Mouse (Mus musculus) cerebellum, postnatal 10 days (tissue): ENCODE measurements around the gene Cyp2c23.

Experiments used
- DNase-seq, 2 experiments: peaks; one replicate each; pipeline ENCODE4 v3.0.0; 2021; ENCODE audit warnings: mixed read lengths in 2 of 2

Gene Cyp2c23

DNA sequence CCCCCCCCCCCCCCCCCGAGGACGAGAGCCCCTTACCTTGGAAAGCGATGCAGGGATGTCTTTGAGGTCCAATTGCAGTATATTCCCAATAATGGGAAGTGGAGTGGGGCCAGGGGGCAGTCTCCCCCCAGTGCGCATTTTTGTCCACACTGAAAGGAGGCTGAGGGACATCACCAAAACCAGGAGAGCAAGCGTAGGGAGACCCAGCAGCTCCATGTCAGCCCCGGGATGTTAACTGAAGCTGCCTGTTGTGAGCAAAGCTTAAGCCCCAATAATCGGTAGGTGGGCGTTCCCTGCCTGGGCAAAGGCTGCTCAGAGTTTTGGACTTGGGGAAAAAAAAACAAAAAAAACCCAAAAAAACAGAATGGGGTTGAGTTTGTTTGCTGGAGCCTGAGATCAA is at the start of gene Cyp2c23:
Cyp2c23 (minus strand) TSS at position 237 of the 400 bp plus-strand sequence.
- no peak for DNase-seq

DNA sequence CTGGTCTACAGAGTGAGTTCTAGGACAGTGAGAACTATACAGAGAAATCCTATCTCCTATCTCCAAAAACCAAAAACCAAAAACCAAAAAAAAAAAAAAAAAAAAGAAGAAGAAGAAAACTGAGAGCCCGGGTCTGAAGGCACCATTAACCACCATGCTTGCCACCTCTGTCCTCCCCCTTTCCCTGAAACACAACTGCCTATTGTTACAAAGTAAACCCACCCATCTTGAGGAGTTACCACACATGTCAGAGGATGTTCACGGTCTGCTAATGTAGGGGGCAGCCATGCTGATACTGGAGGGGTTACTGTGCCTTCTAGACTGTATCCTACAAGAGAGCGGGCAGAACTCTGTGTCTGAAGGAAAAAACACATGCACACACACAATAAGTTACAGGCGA is 48.0 kb upstream of the Cyp2c23 start:
- DNase-seq, result no peak

DNA sequence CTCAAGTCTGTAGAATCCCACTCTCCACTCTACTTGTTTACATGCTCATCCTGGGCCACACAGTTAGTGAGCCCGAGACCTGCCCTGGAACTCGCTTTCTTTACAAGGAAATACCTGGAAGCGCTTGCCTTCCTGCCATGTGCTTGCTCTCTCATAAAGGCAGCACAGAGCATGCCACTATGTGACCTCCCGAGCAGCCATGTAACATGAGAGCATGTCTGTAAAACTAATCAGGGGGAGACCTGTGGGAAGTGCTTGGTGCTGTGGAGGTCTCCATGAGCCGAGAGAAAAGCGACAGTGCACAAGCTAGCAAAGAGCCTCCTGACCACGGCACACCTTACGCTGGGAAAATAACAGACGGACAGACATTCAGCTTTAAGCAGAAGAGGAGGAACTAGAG is 47.4 kb upstream of the Cyp2c23 start:
- no peak for DNase-seq

DNA sequence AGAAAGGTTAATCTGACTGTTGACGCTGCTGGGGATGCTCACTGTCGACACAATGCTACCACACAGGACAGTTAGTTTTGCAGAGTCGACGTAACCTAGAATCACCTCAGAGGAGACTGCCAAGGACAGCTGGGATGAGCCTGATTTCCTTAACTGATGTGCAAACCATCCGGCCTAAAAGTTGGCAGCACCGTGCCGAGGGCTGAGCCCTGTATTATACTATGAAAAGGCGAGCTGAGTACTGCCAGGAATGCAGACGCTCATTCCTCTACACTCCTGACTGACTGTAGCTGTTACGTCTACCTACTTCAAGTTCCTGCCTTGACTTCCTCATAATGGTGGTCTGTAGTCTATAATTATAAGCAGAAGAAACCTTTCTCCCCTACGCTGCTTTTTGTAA is 46.0 kb upstream of the Cyp2c23 start:
- DNase-seq, result no peak

DNA sequence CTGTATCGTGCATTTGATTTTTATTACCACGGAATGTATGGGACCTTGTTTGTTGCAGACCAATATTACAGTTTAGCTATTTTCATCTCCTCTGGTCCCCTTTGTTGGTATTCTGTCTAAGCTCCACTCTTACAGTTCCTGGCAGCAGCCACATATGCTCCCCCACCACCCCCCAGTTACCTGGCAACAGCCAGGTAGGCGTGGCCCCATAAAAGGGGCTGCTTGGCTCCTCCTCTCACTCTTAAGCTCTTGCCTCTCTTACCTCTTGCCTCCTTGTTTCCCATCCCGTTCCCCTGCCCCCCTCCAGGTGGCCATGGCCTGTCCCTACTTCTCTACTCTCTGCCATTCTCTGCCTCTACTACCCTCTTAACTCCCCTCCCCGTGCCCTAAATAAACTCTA is 42.2 kb upstream of the Cyp2c23 start:
- peak; percentile 7 to 16 for DNase-seq

DNA sequence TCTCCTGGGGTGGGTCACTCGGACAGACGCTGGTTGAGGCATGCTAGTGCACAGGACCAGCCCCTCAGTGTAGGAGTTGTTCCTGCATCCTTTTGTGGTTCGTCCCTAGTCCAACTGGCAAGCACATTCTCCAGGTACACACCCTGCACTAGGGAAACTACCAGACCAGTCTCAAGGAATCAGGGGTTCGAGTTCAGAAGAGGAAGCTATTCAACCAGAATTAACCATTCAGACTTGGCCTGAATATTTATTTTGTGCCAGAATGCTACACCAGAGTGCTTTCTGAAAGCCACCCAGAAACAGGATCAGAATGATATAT is 40.9 kb upstream of the Cyp2c23 start:
- no peak for DNase-seq

DNA sequence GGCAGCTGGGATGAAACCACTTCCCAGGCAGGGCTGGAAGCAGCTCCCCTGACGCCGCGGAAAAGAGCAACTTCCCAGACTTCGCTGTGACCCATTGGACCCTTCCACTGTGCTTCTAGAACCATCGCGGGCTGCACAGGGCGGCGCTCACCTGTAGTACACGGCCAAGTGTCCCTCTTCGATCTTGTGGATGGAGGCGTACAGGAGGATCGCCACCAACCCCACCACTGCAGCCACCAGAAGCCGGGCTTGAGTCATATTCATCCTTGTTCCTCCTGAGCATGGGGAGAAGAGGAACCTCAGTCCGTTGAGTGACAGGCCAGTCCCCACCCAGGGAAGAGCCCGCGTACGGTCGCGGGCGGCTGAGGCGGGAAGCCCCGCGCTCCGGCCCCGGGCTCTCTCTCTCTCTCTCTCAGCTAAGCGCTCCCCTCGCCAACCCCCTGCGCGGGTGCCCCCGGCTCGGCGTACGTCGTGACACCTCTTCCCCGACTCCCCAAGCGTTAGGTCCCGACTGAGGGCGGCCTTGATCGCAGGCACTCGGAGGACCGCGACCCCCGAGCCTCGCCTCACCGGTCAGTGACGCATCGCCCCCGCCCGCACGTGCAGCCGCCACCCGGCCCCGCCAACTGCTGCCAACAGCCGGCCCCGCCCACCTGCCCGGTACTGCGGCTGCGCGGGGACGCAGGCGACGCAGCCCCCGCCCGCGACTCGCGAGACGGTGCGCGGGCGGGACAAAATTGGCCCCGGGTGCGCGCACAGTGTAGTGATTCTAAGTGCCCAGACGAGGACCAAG is 40.3 kb upstream of the Cyp2c23 start, which contains the start of gene Erlin1:
Erlin1 (minus strand) TSS at position 665 of the 793 bp plus-strand sequence.
- peak; percentile 98 to 99 for DNase-seq

DNA sequence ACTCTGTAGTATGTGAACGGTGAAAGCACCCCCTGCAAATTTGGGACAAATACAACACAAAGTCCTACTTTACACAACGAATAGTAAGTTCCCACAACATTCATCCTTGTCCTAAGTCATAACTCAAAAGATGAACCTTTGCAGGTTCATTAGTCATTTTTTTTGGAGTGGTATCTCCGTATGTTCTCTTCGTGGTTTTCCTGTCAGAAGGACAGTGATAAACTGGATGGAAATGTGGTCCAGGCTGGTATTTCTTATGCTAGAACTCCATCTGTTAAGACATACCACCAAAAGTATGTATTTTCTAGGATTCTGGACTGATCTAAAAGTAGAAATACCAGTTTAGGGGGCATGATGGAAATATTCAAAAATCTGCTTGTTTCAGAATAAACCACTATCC is 39.2 kb upstream of the Cyp2c23 start:
- DNase-seq, result no peak

DNA sequence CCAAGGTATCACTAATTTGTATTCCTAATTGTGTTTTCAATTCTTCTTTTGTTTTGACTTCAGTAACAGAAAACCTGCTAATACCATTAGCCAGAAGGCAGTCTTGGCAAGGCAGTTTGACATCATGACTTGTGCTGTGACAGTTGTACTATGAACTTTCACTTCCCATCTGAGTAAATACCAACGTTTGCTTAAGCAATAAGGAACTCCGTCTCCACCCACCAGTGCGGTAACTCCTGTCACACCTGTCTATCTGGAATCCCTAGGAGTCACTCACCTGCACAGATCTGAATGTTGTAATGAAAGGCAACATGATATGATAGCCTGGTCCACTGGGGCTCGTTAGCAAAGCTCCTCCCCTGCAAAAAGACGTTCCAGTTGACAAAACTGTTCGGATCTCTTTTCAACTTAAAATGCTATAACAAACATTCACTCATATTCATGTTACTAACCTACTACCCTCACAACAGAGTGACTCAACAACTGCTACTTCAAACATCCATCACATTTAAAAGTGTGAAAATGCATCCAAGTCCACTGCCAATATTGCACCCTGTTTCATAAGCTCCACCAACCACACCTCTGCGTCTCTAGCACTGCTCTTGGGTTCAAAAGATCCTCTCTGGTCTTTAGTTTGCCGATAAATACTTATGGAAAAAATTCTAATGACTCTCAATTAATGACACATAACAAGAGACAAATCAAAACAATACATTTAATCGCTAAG is 38.5 kb upstream of the Cyp2c23 start:
- DNase-seq, result no peak

DNA sequence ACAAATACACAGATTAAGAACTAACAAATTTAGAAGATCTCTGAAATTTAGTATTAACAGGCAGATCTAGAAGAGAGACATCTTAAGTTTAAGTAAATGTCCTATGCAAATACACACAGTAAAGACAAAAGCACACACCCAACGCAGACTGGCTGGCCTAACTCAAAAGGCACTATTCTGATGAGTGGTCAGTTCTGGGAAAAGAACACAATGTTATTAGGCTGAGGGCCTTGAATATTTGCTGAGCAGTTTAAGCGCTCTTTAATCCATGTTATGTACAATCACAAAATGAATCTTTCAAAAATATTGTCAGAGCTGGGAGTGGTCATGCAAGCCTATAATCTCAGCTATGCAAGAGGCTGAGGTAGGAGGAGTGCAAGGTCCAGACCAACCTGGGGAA is 35.7 kb upstream of the Cyp2c23 start:
- DNase-seq, result no peak

DNA sequence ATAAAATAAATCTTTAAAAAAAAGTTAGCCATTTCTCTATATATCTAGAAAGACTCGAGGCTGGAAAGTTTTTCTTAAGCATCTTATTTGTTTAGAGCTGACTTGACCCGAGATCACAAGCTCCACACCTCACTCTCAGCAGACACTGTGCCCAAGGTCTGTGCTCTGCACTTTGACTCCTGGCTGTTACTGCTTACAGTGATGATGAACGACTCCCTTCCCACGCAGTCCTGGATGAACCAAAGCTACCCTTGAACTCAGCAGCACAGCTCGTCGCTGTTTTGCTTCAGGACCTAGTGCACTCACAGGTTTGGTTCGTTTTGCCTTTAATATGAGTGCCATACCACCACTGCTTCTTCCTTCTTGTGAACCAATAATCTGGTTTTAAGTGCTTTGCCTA is 34.8 kb upstream of the Cyp2c23 start:
- no peak for DNase-seq

DNA sequence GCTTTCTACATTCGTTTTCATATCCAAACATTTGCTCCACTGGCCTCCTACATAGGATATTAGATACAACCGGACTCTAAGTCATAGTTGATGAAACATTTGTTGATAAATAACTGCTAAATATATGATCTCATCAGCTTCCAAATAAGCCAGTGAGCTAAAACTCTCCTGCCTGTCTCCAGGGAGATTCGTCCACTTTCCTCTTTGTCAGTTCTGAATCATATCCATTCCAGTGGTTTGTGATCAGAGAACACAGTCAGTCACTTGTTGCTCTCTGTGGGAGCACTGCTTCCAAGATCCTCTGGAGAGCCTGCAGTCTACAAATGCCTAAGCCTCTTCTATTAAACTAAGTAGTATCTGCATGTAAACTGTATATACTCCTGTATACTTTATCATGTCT is 31.2 kb upstream of the Cyp2c23 start:
- no peak for DNase-seq

DNA sequence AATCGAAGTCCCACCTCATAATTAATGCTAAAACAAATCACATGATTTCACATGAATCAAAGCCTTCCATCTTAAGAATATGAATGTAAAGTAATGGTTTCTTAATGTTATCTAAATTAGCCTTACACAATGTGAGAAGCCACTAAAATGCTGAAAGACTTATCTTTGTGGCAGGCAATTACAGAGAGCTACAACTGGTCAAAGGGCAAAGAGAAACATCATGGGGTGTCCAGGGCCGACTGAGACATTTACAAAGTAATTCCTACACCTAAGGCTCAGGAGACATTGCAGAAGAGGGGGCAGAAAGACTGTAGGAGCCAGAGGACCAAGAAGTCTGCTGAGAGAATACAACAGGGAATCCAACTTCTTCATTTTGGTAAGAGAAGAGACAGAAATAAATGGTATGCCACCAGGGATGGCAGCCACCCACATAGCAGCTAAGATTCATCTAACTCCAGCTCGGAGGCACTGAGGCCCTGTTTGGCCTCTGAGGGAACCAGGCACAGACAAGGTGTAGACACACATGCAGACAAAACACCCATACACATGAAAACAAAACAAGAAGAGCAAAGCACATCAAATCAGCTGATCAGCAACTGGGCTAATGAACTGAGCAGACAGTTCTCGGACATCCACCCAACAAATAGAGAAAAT is 26.3 kb upstream of the Cyp2c23 start:
- DNase-seq, result no peak

DNA sequence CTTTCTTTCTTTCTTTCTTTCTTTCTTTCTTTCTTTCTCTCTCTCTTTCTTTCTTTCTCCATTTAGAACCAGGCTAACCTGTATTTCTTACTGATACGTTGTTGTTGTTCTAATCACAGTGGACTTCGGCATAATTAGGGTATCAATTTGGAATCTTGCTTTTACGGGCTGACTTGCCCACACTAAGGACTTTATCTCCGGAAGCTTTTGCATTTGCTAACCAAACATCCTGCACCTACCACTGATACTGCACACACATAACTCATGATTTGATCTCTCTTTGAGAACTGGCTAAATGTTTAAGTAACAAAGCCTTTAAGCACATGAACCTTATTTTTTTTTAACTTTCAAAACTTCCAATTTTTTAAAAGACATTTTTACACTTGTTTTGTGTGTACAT is 21.4 kb upstream of the Cyp2c23 start:
- no peak for DNase-seq

DNA sequence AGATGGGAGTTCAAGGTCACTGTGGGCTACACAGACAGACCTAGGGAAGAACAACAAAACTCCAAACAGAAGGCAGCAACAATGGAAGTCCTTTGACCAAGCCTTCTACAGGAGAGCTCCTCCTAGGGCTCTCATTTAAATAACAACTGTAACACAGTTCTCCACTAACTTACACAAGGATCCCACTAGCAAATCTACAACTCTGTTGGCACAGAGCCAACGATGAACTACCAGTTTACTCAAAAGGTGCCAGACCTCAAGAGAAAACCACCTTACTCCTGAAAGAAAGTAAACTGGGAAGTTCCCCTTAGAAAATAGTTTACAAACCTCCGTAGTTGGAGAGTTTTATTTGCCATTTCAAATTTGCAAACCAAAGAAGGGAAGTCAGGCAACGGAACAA is 20.3 kb upstream of the Cyp2c23 start:
- DNase-seq, result peak in 1 of 2 experiments; percentile 7

DNA sequence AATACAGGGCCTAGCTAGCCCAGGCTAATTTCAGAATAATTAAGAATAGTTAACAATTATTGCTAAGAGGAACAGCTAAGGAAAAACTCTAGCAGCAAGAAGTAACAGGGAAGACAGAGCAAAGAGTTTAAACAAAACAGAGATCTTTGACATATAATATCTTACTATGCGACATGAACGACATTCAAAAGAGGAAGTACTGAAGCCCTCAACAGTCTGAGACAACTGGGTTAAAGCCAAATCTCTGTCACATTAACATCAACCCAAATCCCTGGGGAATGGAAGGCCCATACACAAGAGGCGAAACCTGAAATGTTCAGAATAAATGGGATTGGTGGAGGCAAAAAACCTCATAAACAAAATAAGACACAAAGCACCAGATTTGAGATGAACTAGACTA is 16.8 kb upstream of the Cyp2c23 start:
- no peak for DNase-seq

DNA sequence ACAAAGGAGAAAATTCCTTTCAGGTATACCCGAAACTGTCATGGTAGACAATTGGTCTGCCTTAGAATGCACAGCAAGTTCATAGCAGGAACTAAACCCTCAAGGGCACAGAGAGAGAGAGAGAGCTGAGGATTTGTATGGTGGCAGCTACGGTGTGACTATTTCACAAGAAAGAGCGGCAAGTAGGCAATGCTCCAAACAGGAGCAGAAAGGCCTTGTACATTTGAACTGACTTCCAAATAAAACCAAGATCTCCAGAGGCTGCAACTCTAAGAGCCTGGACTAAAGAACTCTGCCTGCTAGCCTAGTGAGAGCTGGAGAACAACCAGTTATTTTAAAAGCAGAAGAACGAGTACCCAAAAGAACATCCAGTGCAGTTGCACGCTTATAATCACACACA is 13.1 kb upstream of the Cyp2c23 start:
- no peak for DNase-seq

DNA sequence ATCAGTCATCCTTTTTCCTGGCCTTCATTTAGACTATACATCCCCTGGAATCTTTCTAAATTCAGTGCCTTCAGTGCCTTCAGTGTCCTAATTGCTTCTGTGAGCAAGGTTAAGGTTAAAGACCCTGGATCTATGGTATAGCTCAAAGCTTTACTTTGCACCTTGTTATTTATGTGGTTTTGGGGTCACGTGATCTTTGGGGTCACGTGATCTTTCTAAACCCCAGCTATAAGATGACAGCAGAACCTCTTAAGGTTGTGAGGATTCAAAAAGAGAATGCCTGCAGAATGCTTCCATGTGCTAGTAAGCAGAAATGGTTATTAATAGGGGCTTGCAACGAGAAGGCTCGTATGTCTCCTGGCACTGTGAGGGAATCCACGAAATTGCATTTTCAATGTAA is 4.4 kb upstream of the Cyp2c23 start:
- no peak for DNase-seq

DNA sequence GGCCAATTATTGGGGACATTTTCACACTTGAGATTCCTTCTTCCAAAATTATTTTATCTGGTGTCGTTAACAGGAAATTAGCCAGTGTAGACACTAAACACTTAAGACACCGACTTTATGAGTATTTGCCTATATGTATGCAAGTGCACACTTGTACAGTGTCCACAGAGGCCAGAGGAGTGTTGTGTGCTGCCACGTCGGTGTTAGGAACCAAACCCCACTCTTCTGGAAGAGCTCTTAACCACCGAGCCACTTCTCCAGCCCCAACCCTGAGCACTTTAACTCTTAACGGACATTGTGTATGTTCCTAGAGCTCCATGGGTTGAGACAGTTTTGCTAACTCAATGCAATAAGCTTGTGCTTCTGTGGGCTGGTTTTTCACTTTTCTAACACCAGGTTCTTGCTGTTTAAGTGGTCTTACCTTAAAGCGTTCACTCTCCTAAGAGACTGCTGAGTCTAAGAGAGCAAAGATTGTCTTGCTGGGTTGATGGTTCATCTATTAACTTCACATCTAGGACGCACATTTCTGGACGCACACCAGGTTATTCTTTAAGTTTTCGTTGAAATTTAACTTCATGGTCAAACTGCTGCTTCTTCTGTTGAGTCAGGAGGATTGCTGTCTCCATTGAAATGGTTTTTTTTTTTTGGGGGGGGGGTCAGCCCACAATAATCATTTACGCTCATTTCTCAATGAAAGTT is 3.2 kb upstream of the Cyp2c23 start:
- DNase-seq, result no peak

DNA sequence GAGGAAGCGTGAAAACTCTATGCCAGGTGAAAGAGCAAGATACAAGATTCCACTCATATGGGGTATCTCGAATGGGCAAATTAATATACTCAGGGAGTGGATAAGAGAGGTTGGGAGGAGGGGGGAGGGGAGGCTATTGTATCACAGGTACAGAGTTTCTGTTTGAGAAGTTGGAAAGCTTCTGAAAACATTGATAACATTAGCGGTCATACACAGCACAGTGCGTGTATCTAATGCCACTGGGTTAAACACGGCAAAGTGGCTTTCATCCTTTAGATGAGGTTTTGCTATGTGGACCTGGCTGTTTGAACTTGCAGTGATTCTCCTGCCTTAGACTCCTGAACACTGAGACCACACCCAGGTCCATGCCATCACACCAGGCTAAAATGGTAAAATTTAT is 1.0 kb upstream of the Cyp2c23 start:
- no peak for DNase-seq

DNA sequence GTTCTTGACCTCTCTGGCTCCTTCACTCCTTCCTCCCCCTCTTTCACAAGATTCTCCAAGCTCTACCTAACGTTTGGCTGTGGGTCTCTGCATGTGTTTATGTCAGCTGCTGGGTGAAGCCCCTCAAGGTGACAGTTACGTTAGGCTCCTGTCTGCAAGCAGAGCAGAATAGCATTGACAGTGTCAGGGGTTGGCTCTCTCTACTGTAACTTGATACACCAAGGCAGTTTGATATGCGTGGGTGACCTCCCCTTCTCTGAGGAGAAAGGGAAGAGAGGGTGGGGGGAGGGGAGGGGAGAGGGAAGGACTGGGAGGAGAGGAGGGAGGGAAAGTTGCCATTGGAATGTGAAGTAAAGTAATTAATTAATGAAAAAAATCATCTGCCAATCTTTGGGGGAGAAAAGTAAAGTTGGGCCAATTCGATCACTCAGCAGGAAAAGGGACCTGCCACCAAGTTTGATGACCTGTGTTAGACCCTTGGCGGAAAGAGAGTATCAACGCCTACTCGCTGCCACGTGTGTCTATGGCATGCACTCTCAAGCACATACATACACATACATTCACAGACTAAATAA is 2.0 kb downstream of the Cyp2c23 start:
- DNase-seq, result no peak

DNA sequence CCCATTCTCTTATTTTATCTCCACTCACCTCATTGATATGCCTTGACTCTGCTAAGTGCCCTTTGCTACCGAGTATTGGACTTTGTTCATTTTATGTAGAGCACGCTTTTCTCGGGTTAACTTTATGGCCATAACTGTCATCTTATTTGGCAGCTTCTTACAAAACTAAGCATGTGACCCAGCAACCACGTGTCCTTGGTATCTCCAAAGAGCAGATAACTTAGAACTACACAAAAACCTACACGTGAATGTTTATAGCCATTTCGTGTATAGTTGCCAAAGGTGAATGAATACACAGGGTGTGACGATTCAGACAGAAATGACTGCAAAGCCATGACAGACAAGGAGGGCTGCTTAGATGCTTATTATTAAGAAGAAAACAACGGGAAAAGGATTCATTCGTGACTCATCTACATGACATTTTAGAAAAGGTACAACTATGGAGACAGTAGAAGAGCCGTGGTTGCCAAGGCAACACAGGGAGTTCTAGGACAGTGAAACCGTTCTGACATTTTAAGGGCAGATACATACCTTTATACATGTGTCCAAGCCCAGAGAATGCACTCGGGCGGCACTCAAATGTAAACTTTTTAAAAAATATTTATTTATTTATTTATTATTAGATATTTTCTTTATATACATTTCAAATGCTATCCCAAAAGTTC is 4.0 kb downstream of the Cyp2c23 start:
- DNase-seq, result no peak
